Mouse (Mus musculus) myocyte (in vitro differentiated cells): Measurements from ENCODE around the gene Jmjd4. TPM values are rescaled to one million over a fixed set of nuclear protein-coding genes. Genes with fewer than 3 reads are reported as not detected.

Source experiments
- H3K27me3 ChIP-seq: one replicate; pipeline ENCODE4 v1.6.1; 2011; ENCODE audit not compliant: control insufficient read depth, insufficient read depth, insufficient read length
- H3K36me3 ChIP-seq: one replicate; pipeline ENCODE4 v1.6.1; 2011; ENCODE audit not compliant: control insufficient read depth, insufficient read depth
- H3K4me2 ChIP-seq: one replicate; pipeline ENCODE4 v1.6.1; 2011; ENCODE audit warnings: low read depth, control low read depth
- H3K4me3 ChIP-seq: one replicate; pipeline ENCODE4 v1.5.1; 2011; ENCODE audit warnings: mild to moderate bottlenecking, control low read depth, moderate library complexity
- H3K79me2 ChIP-seq: one replicate; pipeline ENCODE4 v1.6.1; 2011; ENCODE audit not compliant: control insufficient read depth, insufficient read depth
- H3ac ChIP-seq: one replicate; pipeline ENCODE4 v1.6.1; 2011; ENCODE audit not compliant: control insufficient read depth, insufficient read length
- CEBPB ChIP-seq: IDR thresholded peaks from 2 replicates; pipeline ENCODE4 v1.6.1; 2011; ENCODE audit warnings: mild to moderate bottlenecking, moderate library complexity; ENCODE audit not compliant: poor library complexity, insufficient read depth, severe bottlenecking
- E2F4 ChIP-seq: IDR thresholded peaks from one replicate; pipeline ENCODE4 v1.6.1; 2011; ENCODE audit warnings: mild to moderate bottlenecking, control low read depth, moderate library complexity; ENCODE audit not compliant: insufficient read depth
- MAX ChIP-seq: IDR thresholded peaks from one replicate; pipeline ENCODE4 v1.6.1; 2011; ENCODE audit warnings: low read depth, mild to moderate bottlenecking, control low read depth
- MYOD1 ChIP-seq, 3 experiments: IDR thresholded peaks; one replicate each; pipeline ENCODE4 v1.6.1; 2011; ENCODE audit warnings: control low read depth in 2 of 3, low read depth in 2 of 3, mild to moderate bottlenecking in 2 of 3, moderate library complexity in 1 of 3; ENCODE audit not compliant: insufficient read length in 2 of 3, control insufficient read depth in 1 of 3
- MYOG ChIP-seq, 3 experiments: IDR thresholded peaks; one replicate each; pipeline ENCODE4 v1.6.1; 2011; ENCODE audit warnings: control low read depth in 2 of 3, low read depth in 2 of 3, mild to moderate bottlenecking in 2 of 3; ENCODE audit not compliant: insufficient read length in 2 of 3, control insufficient read depth in 1 of 3, insufficient read depth in 1 of 3
- POLR2A ChIP-seq: IDR thresholded peaks from one replicate; pipeline ENCODE4 v1.6.1; 2011; ENCODE audit warnings: low read depth, mild to moderate bottlenecking, control low read depth, moderate library complexity; ENCODE audit not compliant: insufficient read length
- POLR2AphosphoS2 ChIP-seq: IDR thresholded peaks from one replicate; pipeline ENCODE4 v1.6.1; 2011; ENCODE audit warnings: low read depth, control low read depth; ENCODE audit not compliant: insufficient read length
- REST ChIP-seq: IDR thresholded peaks from one replicate; pipeline ENCODE4 v1.6.1; 2011; ENCODE audit warnings: mild to moderate bottlenecking, control low read depth, moderate library complexity; ENCODE audit not compliant: insufficient read depth, insufficient read length
- SRF ChIP-seq: IDR thresholded peaks from one replicate; pipeline ENCODE4 v1.6.1; 2011; ENCODE audit warnings: low read depth; ENCODE audit not compliant: control insufficient read depth, insufficient read length
- TCF12 ChIP-seq: IDR thresholded peaks from one replicate; pipeline ENCODE4 v1.6.1; 2011; ENCODE audit warnings: mild to moderate bottlenecking, control low read depth; ENCODE audit not compliant: poor library complexity, insufficient read depth, severe bottlenecking
- TCF3 ChIP-seq: IDR thresholded peaks from one replicate; pipeline ENCODE4 v1.6.1; 2011; ENCODE audit warnings: low read depth, control low read depth; ENCODE audit not compliant: insufficient read length
- USF1 ChIP-seq: IDR thresholded peaks from one replicate; pipeline ENCODE4 v1.6.1; 2011; ENCODE audit warnings: low read depth, mild to moderate bottlenecking, control low read depth, moderate library complexity
- polyA plus RNA-seq: library from polyadenylated mRNA; unstranded; fragments of >200 nt; fragmentation: generic; extraction: Trizol; gene quantifications from one replicate; pipeline ENCODE4 v1.2.1, GENCODE M21; 2012; ENCODE audit warnings: missing spikeins

Gene Jmjd4
- polyA plus RNA-seq, 1 experiment = 4.5 TPM

DNA sequence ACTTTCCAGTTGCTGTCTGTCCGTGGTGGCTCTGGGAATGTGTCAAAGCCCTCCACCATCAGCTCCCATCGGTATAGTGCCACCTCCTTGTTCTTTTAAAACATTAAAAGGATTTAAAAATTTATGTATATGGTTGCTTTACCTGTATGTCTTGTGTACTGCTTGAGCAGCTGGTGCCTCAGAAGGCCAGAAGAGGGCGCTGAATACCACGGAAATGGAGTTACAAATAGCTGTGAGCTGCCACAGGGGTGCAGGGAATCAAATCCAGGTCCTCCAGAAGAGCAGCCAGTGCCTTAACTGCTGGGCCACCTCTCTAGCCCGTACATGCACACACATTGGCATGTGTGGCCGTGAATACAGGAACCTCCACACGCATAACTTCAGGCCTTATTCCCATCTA, 47.9 kb downstream of the Jmjd4 start:
- Histone ChIP-seq H3K27me3 (no peaks in the 10 kb centered on the region), H3ac (no peak overlapping the region), H3K4me3 (no peak overlapping the region), H3K4me2 (no peak overlapping the region), H3K79me2 (peaks cover 3% of the 10 kb centered on the region), H3K36me3 (peaks cover 51% of the 10 kb centered on the region)
- TF ChIP-seq CEBPB (no peak), TCF12 (no peak), MAX (no peak), E2F4 (no peak), SRF (no peak), TCF3 (no peak), MYOG (IDR thresholded peaks at IDR 0.05; ENCODE audit: control insufficient read depth in 1 of 3, insufficient read depth in 1 of 3, insufficient read length in 2 of 3, low read depth in 2 of 3) (no peak), POLR2AphosphoS2 (no peak)

DNA sequence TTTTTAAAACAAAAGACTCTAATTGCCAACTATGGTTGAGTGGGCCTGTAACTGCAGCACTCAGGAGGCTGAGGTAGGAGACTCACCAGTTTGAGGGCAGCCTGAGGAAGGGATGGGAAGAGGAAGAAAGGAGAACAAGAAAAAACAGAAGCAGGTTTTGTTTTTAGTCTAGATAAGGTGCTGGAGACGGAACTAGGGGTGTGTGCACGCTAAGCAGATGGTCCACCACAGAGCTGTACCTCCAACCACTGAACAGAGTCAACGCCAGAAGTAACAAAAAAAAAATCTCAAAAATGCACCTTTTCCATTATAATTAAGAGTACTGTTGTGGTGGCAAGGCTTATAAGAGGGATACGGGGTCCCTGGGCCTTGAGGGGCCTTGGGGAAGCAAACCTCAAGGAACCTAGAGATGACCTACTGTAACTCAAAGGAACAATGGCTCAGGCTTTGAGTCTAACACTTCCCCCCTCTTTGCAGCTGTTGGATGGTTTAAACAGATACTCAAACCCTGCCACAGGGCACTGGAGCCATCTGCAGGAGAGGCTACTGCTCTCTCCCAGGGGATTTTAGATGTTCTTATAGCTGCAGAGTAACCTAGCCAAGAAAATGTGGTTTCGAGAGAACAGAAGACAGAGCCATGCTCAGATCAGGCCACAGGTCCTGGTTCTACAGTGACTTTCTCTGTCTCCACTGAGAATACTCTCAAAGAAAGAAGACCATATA, 52.3 kb downstream of the Jmjd4 start:
- Histone ChIP-seq H3K4me2 (no peak overlapping the region), H3K36me3 (peaks cover 30% of the 10 kb centered on the region), H3ac (no peak overlapping the region), H3K27me3 (no peaks in the 10 kb centered on the region), H3K4me3 (no peak overlapping the region), H3K79me2 (peaks cover 24% of the 10 kb centered on the region)
- TF ChIP-seq MYOG (IDR thresholded peaks at IDR 0.05; ENCODE audit: control insufficient read depth in 1 of 3, insufficient read depth in 1 of 3, insufficient read length in 2 of 3, low read depth in 2 of 3) (peak in 1 of 3 experiments; percentile 42), MYOD1 (IDR thresholded peaks at IDR 0.05; ENCODE audit: control insufficient read depth in 1 of 3, insufficient read length in 2 of 3, low read depth in 2 of 3) (peak in 2 of 3 experiments; percentile 48 to 57), USF1 (no peak)

DNA sequence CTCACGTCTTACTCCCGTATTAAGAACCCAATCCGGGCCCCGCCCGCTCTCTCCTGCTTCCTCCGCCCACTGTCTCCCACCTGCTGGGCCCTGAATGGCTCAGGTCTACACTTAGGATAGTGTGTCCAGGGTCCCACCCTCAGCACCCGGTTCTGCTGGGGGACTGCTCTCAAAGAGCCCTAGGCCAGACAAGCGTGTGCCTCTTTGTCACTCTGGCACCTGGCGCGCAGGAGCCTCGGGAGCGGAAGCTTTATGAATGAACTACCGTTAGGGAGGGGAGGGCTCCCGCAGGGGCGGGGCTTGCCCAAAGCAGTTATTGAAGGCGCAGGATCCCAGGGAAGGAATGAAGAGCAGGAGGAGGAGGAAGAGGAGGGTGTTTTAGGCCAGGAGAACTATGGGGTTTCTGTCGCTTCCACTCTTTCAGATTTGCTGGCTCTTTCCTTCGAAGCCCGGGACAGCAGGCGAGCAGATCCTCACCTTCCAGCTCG, 55.5 kb downstream of the Jmjd4 start:
- H3K4me2 ChIP-seq = peak overlapping the region; percentile 91
- peaks cover 10% of the 10 kb centered on the region for H3K36me3 ChIP-seq
- H3ac ChIP-seq = peak overlapping the region; percentile 48
- peaks cover 24% of the 10 kb centered on the region for H3K79me2 ChIP-seq
- TF ChIP-seq TCF12 = no peak
- no peak for TF ChIP-seq POLR2AphosphoS2
- no peak for TF ChIP-seq E2F4
- no peak for TF ChIP-seq MYOG (IDR thresholded peaks at IDR 0.05; ENCODE audit: control insufficient read depth in 1 of 3, insufficient read depth in 1 of 3, insufficient read length in 2 of 3, low read depth in 2 of 3)
- TF ChIP-seq MAX = no peak
- TF ChIP-seq REST = no peak
- TF ChIP-seq POLR2A = no peak
- no peak for TF ChIP-seq TCF3
- TF ChIP-seq USF1 = no peak
- TF ChIP-seq CEBPB = no peak
- no peak for TF ChIP-seq MYOD1 (IDR thresholded peaks at IDR 0.05; ENCODE audit: control insufficient read depth in 1 of 3, insufficient read length in 2 of 3, low read depth in 2 of 3)
- TF ChIP-seq SRF = no peak
- no peaks in the 10 kb centered on the region for H3K27me3 ChIP-seq
- peak overlapping the region; percentile 92 for H3K4me3 ChIP-seq

DNA sequence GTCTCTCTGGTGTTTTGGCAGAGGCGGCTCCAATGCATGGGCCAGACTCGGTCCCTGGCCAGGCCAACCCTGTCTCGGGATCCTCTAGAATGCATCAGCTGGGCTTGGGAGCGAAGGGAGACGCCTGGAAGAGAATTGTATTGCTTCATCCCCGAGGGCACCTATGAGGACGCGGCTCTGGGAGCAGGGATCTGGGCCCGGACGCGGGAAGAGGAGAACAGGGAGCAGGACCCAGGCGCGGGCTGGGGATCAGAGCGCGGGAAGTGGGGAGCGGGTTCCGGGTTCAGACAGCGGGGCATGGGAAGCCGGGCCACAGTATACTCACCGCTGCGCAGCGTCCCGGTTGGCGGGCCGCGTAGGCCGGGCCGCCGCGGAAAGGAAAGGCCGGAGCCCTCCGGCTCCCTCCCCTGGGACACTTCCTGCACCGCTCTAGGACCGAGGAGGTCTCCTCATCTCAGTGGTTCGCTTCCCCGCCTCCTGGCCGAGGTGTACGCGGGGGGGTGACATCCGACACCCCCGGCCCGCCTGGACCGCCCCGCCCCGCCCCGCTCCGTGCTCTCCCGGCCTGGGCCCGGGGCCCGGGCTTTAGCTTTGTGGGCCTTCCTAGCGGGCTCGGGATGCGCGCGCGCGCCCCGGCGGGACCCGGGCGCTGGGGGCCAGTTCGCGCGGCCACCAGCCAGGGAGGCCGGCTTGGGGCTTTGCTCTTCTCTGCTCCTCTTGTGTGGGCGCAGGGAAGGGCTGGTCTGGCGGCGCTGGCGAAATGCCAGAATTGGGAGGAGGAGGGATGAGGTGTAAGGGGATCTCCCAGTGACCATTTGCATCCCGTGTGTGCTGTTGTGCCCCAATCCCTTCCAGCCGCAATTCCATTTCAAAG, 56.2 kb downstream of the Jmjd4 start:
- H3K27me3 ChIP-seq = no peaks in the 10 kb centered on the region
- H3ac ChIP-seq = peak overlapping the region; percentile 48
- H3K79me2 ChIP-seq = peaks cover 24% of the 10 kb centered on the region
- H3K4me3 ChIP-seq = peak overlapping the region; percentile 92
- TF ChIP-seq MYOD1 (IDR thresholded peaks at IDR 0.05; ENCODE audit: control insufficient read depth in 1 of 3, insufficient read length in 2 of 3, low read depth in 2 of 3) (no peak), SRF (no peak), POLR2A (peak; percentile 51), POLR2AphosphoS2 (peak; percentile 66), REST (no peak), MYOG (IDR thresholded peaks at IDR 0.05; ENCODE audit: control insufficient read depth in 1 of 3, insufficient read depth in 1 of 3, insufficient read length in 2 of 3, low read depth in 2 of 3) (no peak), USF1 (no peak), MAX (no peak), TCF3 (no peak), TCF12 (no peak), CEBPB (no peak), E2F4 (no peak)
- peaks cover 5% of the 10 kb centered on the region for H3K36me3 ChIP-seq
- H3K4me2 ChIP-seq = peak overlapping the region; percentile 91
